Mouse (Mus musculus) heart, embryonic 14.5 days (tissue): ENCODE results near the gene 4933405L10Rik. TPM values are rescaled to one million over a fixed set of nuclear protein-coding genes. Genes with fewer than 3 reads are reported as not detected.

Experiments used
- ATAC-seq: fragments of 200-750 bp; cut with Nextera tagmentation; 2 replicates; pipeline ENCODE4 v1.8.0; 2017; ENCODE audit warnings: low read depth, moderate TSS enrichment; ENCODE audit not compliant: insufficient number of reproducible peaks, insufficient read depth, low FRiP score
- H3K27ac ChIP-seq, 2 experiments: fragments of 200-500 bp in 1 of 2; fragments of 300-500 bp in 1 of 2; sonication (generic) in 1 of 2; replicated peaks in 1 of 2; 2 replicates each; pipeline ENCODE4 v1.5.1; 2012 to 2014; ENCODE audit warnings: low read depth in 2 of 2, low read length in 2 of 2, control low read depth in 1 of 2, mild to moderate bottlenecking in 1 of 2, mixed read lengths in 1 of 2; ENCODE audit not compliant: control insufficient read depth in 1 of 2, insufficient read depth in 1 of 2
- H3K27me3 ChIP-seq: fragments of 300-500 bp; sonication (generic); 2 replicates; pipeline ENCODE4 v1.6.1; 2014; ENCODE audit warnings: mild to moderate bottlenecking, low read length, control low read depth; ENCODE audit not compliant: control insufficient read depth, insufficient read depth
- H3K36me3 ChIP-seq: fragments of 300-500 bp; sonication (generic); 2 replicates; pipeline ENCODE4 v1.6.1; 2014; ENCODE audit warnings: mild to moderate bottlenecking, control low read depth, low read length, mixed read lengths; ENCODE audit not compliant: control insufficient read depth, insufficient read depth
- H3K4me1 ChIP-seq, 2 experiments: fragments of 200-500 bp in 1 of 2; fragments of 300-500 bp in 1 of 2; sonication (generic) in 1 of 2; 2 replicates each; pipeline ENCODE4 v1.6.1; 2012 to 2014; ENCODE audit warnings: low read length in 2 of 2, control low read depth in 1 of 2, mixed read lengths in 1 of 2; ENCODE audit not compliant: control insufficient read depth in 2 of 2, insufficient read depth in 2 of 2
- H3K4me2 ChIP-seq: fragments of 300-500 bp; sonication (generic); 2 replicates; pipeline ENCODE4 v1.6.1; 2014; ENCODE audit warnings: mild to moderate bottlenecking, low read length
- H3K4me3 ChIP-seq, 2 experiments: fragments of 200-500 bp in 1 of 2; fragments of 300-500 bp in 1 of 2; sonication (generic) in 1 of 2; 2 replicates each; pipeline ENCODE4 v1.5.1; 2012 to 2014; ENCODE audit warnings: low read length in 2 of 2, mild to moderate bottlenecking in 2 of 2, control low read depth in 1 of 2, low read depth in 1 of 2, moderate library complexity in 1 of 2; ENCODE audit not compliant: control insufficient read depth in 1 of 2, insufficient read depth in 1 of 2
- H3K9ac ChIP-seq: fragments of 300-500 bp; sonication (generic); 2 replicates; pipeline ENCODE4 v1.6.1; 2014; ENCODE audit warnings: mild to moderate bottlenecking, low read length
- H3K9me3 ChIP-seq: fragments of 300-500 bp; sonication (generic); 2 replicates; pipeline ENCODE4 v1.6.1; 2016; ENCODE audit warnings: low read length, control low read depth; ENCODE audit not compliant: control insufficient read depth
- WGBS: fragments of 180-500 bp; shearing (Covaris S2); extraction: QIAGEN DNeasy Blood & Tissue Kit; methylation state at CpG from one replicate; pipeline ENCODE4 v1.1.7; 2014; 5-methylcytosine and 5-hydroxymethylcytosine counted together
- polyA plus RNA-seq: library from polyadenylated mRNA; unstranded; fragments of >200 nt; fragmentation: Nextera tagmentation; extraction: Ambion mirVana; gene quantifications from 2 replicates; pipeline ENCODE4 v1.2.1, GENCODE M21; 2014

Gene 4933405L10Rik
- polyA plus RNA-seq, 1 experiment from 2014 or later = not detected

DNA sequence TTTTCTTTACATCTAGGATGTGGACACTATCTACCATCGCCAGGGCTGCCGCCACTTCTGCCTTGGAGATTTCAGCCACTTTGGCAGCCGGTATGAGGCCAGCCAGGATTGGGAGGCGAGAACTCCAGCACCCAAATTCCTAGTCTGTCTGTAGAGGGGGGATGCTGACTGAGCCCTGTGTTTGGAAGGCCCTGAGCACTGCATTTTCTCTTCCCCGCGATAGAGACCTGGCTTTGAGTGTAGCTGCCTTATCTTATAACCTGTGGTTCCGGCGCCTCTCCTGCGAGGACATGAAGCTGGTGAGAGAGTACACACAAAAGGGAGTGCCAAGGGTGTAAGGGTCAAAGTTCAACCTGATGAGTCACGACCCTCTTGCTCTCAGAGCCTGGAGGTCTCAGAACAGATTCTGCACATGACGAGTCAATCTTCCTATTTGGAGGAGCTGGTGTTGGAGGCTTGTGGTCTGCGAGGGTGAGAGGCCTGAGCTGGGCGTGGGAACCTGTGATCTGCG is 19.2 kb upstream of the 4933405L10Rik start:
- Histone ChIP-seq H3K27me3 (peaks cover 15% of the 10 kb centered on the region), H3K9ac (no peak overlapping the region), H3K4me3 (no peak overlapping the region), H3K4me1 (peaks cover 0 to 10% of the 10 kb centered on the region in 2 experiments; a peak in 1 of 4 replicates), H3K9me3 (peaks cover 4% of the 10 kb centered on the region; the same call in 1 of the 2 replicates), H3K36me3 (peaks cover 13% of the 10 kb centered on the region), H3K27ac (no peak overlapping the region), H3K4me2 (no peak overlapping the region)
- no peak for ATAC-seq
- 32% methylated on average over 14 of the region's 14 CpGs for WGBS

DNA sequence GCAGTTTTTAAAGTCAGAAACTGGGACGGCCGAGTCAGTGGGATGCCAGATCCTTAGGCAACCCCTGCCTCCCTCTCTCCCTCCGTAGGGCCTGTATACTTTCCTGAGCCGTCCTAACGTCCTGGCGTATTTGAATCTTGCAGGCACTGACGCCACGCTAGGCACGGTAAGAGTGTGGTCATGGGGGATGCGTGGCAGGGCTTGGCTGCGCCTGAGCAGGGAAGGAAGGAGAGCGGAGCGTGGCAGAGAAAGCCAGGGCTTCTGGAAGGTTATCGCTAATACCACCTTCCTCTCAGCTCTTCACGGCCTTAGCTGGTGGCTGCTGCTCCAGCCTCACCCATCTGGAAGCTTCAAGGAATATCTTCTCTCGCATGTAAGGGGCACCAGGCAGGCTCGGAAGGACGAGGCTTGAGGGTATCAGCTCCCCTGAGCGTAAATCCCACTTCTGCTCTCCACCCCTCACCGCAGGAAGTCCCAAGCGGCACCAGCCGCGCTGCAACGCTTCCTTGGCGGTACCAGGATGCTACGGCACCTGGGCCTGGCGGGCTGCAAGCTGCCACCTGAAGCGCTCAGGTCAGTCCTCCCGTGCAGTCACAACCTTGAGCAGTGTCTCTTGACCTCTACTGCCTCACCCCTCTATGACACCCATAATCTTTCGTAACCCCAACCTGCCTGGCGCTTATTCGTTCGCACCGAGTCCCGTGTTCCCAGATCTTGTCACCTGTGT is 18.0 kb upstream of the 4933405L10Rik start:
- Histone ChIP-seq H3K27ac (no peak overlapping the region), H3K4me2 (no peak overlapping the region), H3K9me3 (peaks cover 4% of the 10 kb centered on the region; the same call in 1 of the 2 replicates), H3K36me3 (peaks cover 2% of the 10 kb centered on the region), H3K27me3 (peaks cover 15% of the 10 kb centered on the region), H3K4me1 (peaks cover 5 to 15% of the 10 kb centered on the region in 2 experiments; a peak in 2 of 4 replicates), H3K4me3 (no peak overlapping the region), H3K9ac (no peak overlapping the region)
- WGBS = 52% methylated on average over 34 of the region's 35 CpGs
- ATAC-seq = no peak

DNA sequence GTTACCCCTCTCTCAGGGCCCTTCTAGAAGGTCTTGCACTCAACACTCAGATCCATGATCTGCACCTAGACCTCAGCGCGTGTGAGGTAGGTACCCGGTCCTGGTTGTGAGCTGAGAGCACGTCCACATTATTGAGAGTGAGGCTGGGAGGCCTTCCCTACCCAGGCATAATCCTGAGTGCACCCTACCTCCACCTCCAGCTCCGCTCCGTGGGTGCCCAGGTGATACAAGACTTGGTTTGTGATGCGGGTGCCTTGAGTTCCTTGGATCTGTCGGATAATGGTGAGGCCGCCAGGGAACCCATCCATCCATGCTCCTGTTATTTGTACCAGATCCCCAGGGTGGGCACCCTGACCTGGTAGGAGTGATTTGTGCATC is 17.5 kb upstream of the 4933405L10Rik start:
- WGBS = 82% methylated on average over 9 of the region's 9 CpGs
- Histone ChIP-seq H3K4me1 (peaks cover 5 to 15% of the 10 kb centered on the region in 2 experiments; a peak in 2 of 4 replicates), H3K4me3 (no peak overlapping the region), H3K27ac (no peak overlapping the region), H3K9ac (no peak overlapping the region), H3K4me2 (no peak overlapping the region), H3K27me3 (peaks cover 17% of the 10 kb centered on the region), H3K9me3 (peaks cover 4% of the 10 kb centered on the region; the same call in 1 of the 2 replicates), H3K36me3 (no peaks in the 10 kb centered on the region)
- no peak for ATAC-seq

DNA sequence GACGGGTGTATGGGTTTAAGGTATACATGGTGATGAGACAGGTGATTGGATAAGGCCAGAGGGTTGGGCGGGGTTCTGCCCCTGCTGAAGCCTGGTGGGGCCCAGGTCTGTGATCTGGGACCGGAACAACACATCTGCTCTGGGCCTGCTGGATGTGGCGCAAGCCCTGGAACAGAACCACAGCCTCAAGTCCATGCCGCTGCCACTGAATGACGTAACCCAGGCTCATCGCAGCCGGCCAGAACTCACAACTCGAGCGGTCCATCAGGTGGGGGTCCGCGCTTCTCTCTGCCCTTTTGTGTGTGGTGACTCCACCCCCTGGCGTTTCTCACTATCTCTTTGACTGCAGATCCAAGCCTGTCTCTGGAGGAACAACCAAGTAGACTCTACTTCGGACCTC is 16.5 kb upstream of the 4933405L10Rik start:
- ATAC-seq = no peak
- Histone ChIP-seq H3K9ac (no peak overlapping the region), H3K27me3 (peaks cover 19% of the 10 kb centered on the region), H3K4me1 (peaks cover 5 to 12% of the 10 kb centered on the region in 2 experiments; a peak in 2 of 4 replicates), H3K9me3 (peaks cover 4% of the 10 kb centered on the region; the same call in 1 of the 2 replicates), H3K36me3 (no peaks in the 10 kb centered on the region), H3K27ac (no peak overlapping the region), H3K4me2 (no peak overlapping the region), H3K4me3 (no peak overlapping the region)
- WGBS = 72% methylated on average over 14 of the region's 14 CpGs

DNA sequence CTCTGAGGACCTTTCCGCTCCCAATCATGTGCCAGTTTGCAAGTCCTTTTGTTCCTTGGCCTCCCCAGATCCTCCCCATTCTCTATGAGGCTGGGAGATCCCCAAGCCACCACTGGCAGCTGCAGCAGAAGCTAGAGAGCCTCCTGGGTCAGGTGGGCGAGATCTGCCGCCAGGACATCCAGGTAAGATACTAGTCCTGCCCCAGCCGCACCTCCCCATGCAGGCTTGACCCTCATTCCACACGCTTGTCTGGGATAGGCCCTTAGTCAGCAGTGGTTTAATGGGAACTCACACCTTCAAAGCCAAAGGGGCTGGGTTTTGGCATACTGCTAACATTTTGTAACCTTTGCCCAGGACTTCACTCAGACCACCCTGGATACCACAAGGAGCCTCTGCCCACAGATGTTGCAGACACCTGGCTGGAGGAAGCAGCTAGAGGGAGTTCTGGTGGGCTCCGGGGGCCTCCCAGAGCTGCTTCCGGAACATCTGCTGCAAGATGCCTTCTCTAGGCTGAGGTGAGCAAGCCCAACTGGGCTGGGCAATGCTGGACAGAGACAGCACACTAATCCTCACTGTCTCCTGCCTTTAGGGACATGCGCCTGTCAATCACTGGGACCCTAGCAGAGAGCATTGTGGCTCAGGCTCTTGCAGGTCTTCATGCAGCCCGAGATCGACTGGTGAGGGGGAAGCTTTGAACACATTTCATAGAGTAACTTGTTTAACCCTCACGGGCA is 14.8 kb upstream of the 4933405L10Rik start:
- Histone ChIP-seq H3K4me1 (peaks cover 5 to 11% of the 10 kb centered on the region in 2 experiments; a peak in 2 of 4 replicates), H3K9ac (no peak overlapping the region), H3K4me2 (no peak overlapping the region), H3K27ac (no peak overlapping the region), H3K4me3 (no peak overlapping the region), H3K9me3 (peaks cover 4% of the 10 kb centered on the region; the same call in 1 of the 2 replicates), H3K27me3 (peaks cover 19% of the 10 kb centered on the region), H3K36me3 (peaks cover 10% of the 10 kb centered on the region)
- 87% methylated on average over 11 of the region's 11 CpGs for WGBS
- no peak for ATAC-seq

DNA sequence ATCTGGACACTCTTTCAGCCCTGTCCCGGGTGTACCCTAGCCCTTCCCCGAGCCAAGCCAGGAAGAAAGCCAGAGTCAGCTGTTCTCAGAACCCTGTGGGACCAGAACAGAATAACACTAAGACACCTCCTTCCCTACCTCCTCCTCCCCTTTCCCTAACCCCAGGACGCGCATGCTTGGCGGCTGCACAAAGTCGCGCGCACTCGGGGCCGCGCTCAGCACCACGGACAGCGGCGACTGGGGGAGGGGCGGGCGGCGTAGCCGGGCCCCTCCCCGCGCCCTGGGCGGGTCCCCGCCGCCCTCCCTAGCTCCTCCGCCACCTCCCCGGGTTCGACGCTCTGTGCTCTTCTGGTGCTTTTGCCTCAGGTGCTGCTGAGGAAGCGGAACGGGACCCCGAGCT is 13.8 kb upstream of the 4933405L10Rik start:
- Histone ChIP-seq H3K9me3 (peaks cover 4% of the 10 kb centered on the region; the same call in 1 of the 2 replicates), H3K9ac (peak overlapping the region; percentile 34; the same call in 1 of the 2 replicates), H3K36me3 (peaks cover 21% of the 10 kb centered on the region), H3K4me3 (peak overlapping the region; percentile 45 to 46), H3K4me2 (peak overlapping the region; percentile 93), H3K27ac (no peak overlapping the region), H3K27me3 (peaks cover 19% of the 10 kb centered on the region), H3K4me1 (peaks cover 5% of the 10 kb centered on the region in 2 experiments; a peak in 2 of 4 replicates)
- WGBS = 5% methylated on average over 30 of the region's 30 CpGs
- no peak for ATAC-seq

DNA sequence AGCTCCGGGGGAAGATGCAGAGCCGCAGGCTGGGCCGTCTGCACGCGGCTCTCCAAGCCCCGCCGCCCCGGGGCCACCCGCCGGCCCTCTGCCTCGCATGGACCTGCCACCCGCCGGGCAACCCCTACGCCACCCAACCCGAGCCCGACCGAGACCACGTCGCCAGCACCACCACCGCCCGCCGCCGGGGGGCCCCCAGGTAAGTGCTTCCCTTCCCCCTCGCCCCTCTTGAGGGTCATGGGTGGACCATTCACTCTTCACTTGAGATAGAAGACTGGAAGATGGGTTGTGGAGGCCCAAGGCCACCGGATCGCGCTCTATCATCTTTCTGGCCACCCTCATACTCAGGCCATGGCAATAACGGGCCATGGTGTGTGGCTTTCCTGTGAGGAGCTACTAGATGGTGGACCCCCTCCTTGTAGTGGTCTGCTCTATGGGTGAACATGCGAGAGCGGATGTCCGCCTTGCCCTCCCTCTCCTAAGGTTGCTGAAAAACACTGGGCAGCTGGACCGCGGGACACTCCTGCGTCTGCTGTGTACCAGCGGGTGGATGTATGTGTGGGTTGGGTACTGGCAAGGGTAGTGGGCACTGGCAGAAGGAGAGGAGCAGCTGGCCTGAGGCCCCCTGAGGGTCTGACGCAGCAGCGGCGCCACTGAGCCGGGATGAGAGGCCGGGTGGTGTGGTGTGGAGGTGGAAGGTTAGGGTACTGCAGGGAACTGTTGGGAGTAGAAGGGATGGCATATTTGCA is 13.2 kb upstream of the 4933405L10Rik start:
- H3K27me3 ChIP-seq = peaks cover 16% of the 10 kb centered on the region
- H3K9ac ChIP-seq = peak overlapping the region; percentile 34
- WGBS = 9% methylated on average over 40 of the region's 40 CpGs
- peaks cover 5% of the 10 kb centered on the region in 2 experiments; a peak in 2 of 4 replicates for H3K4me1 ChIP-seq
- no peak overlapping the region for H3K27ac ChIP-seq
- H3K36me3 ChIP-seq = peaks cover 25% of the 10 kb centered on the region
- peak overlapping the region; percentile 93 for H3K4me2 ChIP-seq
- peak overlapping the region; percentile 45 to 46 for H3K4me3 ChIP-seq
- no peak for ATAC-seq
- peaks cover 4% of the 10 kb centered on the region; the same call in 1 of the 2 replicates for H3K9me3 ChIP-seq
